Mouse (Mus musculus): ENCODE results near the gene Prkaa2. TPM values are rescaled to one million over a fixed set of nuclear protein-coding genes. Genes with fewer than 3 reads are reported as not detected.

Prkaa2 gene
- total RNA-seq, 2 experiments from 2014 or later: 19.7 to 20.3 TPM

Other genes with a start within 250 kb of the Prkaa2 start
- gene C8a, start 233.5 kb downstream of the Prkaa2 start, total RNA-seq (2021): not detected
- gene Fyb2, start 196.4 kb downstream of the Prkaa2 start, total RNA-seq (2021): 1 to 10 TPM; 2.6 to 3.3 TPM
- 100 to 1,000 TPM; 170 to 178 TPM for gene Plpp3, start 47.5 kb upstream of the Prkaa2 start, total RNA-seq (2021)

All from layer of hippocampus, postnatal 14 days (tissue).